Mouse (Mus musculus): ENCODE data around the gene AU040320.

GRCm38 (mm10) chr4:126748381-126748780 lies 5.0 kb upstream of the AU040320 start:
- TF ChIP-seq EP300 (IDR thresholded peaks at IDR 0.05; ENCODE audit: low read length) (no peak), CTCF (conservative IDR thresholded peaks at IDR 0.05 in 1 of 2, IDR thresholded peaks at IDR 0.05 in 1 of 2; ENCODE audit: low read depth in 2 of 2, low read length in 2 of 2) (no peak), JUND (conservative IDR thresholded peaks at IDR 0.05; ENCODE audit: low read depth, low read length) (no peak), ZNF384 (IDR thresholded peaks at IDR 0.05; ENCODE audit: low read depth, low read length) (no peak), TCF12 (IDR thresholded peaks at IDR 0.05; ENCODE audit: low read depth, low read length) (no peak), POLR2A (IDR thresholded peaks at IDR 0.05; ENCODE audit: low read depth, low read length) (no peak), GABPA (IDR thresholded peaks at IDR 0.05; ENCODE audit: insufficient replicate concordance, low read depth, low read length) (no peak), SIN3A (IDR thresholded peaks at IDR 0.05; ENCODE audit: low read length) (no peak), ZKSCAN1 (IDR thresholded peaks at IDR 0.05; ENCODE audit: borderline replicate concordance, low read depth, low read length) (no peak), POLR2AphosphoS2 (IDR thresholded peaks at IDR 0.05; ENCODE audit: low read depth, low read length) (no peak), MXI1 (IDR thresholded peaks at IDR 0.05; ENCODE audit: low read depth, low read length) (no peak), NRF1 (IDR thresholded peaks at IDR 0.05; ENCODE audit: low read depth, low read length) (no peak), ETS1 (conservative IDR thresholded peaks at IDR 0.05; ENCODE audit: low read depth, low read length) (no peak), CHD2 (IDR thresholded peaks at IDR 0.05; ENCODE audit: low read length) (no peak)
